Mouse (Mus musculus) bone marrow, adult 2 months (tissue): ENCODE measurements around the gene Rad51d.

Experiments used
- CTCF ChIP-seq: fragments of 200-500 bp; IDR thresholded peaks from 2 replicates; pipeline ENCODE4 v1.5.1; 2011; ENCODE audit warnings: low read length, control low read depth; ENCODE audit not compliant: control insufficient read depth, insufficient read depth
- POLR2A ChIP-seq: fragments of 200-500 bp; IDR thresholded peaks from 2 replicates; pipeline ENCODE4 v1.6.1; 2011; ENCODE audit warnings: low read depth, mild to moderate bottlenecking, control low read depth, low read length, borderline replicate concordance; ENCODE audit not compliant: control insufficient read depth

GRCm38 (mm10) chr11:82837192-82837591, 53.2 kb downstream of the Rad51d start:
- TF ChIP-seq POLR2A (no peak), CTCF (no peak)
